In the genomic region with DNA sequence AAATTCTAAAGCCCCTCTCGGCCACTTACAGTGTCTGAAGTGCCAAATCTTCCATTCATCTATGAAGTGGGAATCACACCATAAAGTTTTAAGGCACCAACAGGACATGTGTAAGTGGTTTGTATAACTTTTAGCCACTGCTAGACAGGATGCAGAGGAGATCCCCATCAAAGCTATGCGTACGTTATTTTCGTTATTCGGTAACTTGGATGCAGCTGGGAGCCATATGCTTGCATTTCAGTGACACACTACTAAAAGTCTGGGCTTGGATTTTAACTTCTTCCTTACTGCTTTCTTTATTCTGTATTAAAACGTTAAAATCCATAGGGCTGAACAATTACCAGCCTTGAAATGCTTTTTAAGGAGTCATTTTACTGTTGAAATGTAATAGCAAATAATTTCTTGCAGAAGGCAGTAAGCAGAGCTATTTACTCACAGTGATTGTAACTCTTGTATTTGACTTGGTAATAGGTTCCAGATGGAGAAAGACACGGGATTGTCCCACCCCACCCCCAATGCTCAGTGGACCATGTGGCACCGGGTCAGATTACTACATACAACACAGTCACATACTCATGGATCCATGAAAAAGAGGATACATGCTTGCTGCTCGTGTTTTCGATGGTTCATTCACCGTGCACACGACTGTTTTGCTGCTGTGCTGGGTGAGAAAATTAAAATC, we compare ENCODE assay signal across 16 mouse cellular contexts. TPM values are rescaled to one million over a fixed set of nuclear protein-coding genes. Genes with fewer than 3 reads are reported as not detected.
A peak's percentile ranks its signal among the peaks of the same experiment; 100 is the strongest.
DNase-seq lines count a peak whose midpoint lies in the region; ATAC-seq and TF ChIP-seq lines count a peak whose summit lies in the region.
"Had no signal": no experiment of that assay in that cellular context is flagged by ENCODE, and none has a peak within 500 bp of the region (broad histone marks: within the 10 kb centered on the region; RNA-seq: fewer than 3 reads in every experiment).

No protein-coding gene starts in this region.

- H3K27me3 ChIP-seq in forebrain, postnatal 0 days (ENCODE audit: insufficient read depth, low read length) = no peaks in the 10 kb centered on the region
- H3K27me3 ChIP-seq in forebrain, embryonic 15.5 days = no peaks in the 10 kb centered on the region
- no peaks in the 10 kb centered on the region; the same call in 1 of the 2 replicates for H3K27me3 ChIP-seq in embryonic facial prominence, embryonic 10.5 days (replicated peaks; ENCODE audit: low read depth, poor library complexity, severe bottlenecking)
- H3K27me3 ChIP-seq in kidney, embryonic 14.5 days (ENCODE audit: control insufficient read depth, insufficient read depth, low read length) = no peaks in the 10 kb centered on the region
- H3K27me3 ChIP-seq in limb, embryonic 14.5 days (ENCODE audit: control insufficient read depth, insufficient read depth, low read length) = no peaks in the 10 kb centered on the region
- no peaks in the 10 kb centered on the region for H3K27me3 ChIP-seq in midbrain, postnatal 0 days (ENCODE audit: insufficient read depth, low read length)
- H3K27me3 ChIP-seq: heart, embryonic 15.5 days; liver, embryonic 13.5 days had no signal

- no peak overlapping the region for H3K4me2 ChIP-seq in forebrain, postnatal 0 days (ENCODE audit: low read depth)
- no peak overlapping the region for H3K4me2 ChIP-seq in forebrain, embryonic 15.5 days (replicated peaks)
- H3K4me2 ChIP-seq in kidney, embryonic 14.5 days (replicated peaks; ENCODE audit: low read depth, low read length) = no peak overlapping the region
- H3K4me2 ChIP-seq in limb, embryonic 14.5 days (replicated peaks; ENCODE audit: low read depth, low read length, severe bottlenecking) = no peak overlapping the region; the same call in 1 of the 2 replicates
- H3K4me2 ChIP-seq in midbrain, postnatal 0 days (ENCODE audit: low read depth, low read length, poor library complexity, severe bottlenecking) = no peak overlapping the region
- H3K4me2 ChIP-seq: heart, embryonic 15.5 days; liver, embryonic 13.5 days had no signal

- H3K9me3 ChIP-seq in forebrain, postnatal 0 days (ENCODE audit: low read length) = no peaks in the 10 kb centered on the region
- H3K9me3 ChIP-seq in forebrain, embryonic 15.5 days = no peaks in the 10 kb centered on the region
- H3K9me3 ChIP-seq in embryonic facial prominence, embryonic 10.5 days = no peaks in the 10 kb centered on the region
- no peaks in the 10 kb centered on the region for H3K9me3 ChIP-seq in kidney, embryonic 14.5 days (ENCODE audit: control insufficient read depth, low read length)
- H3K9me3 ChIP-seq in limb, embryonic 14.5 days (ENCODE audit: control insufficient read depth, low read length) = no peaks in the 10 kb centered on the region
- H3K9me3 ChIP-seq in midbrain, postnatal 0 days (ENCODE audit: low read length) = no peaks in the 10 kb centered on the region
- H3K9me3 ChIP-seq: heart, embryonic 15.5 days; liver, embryonic 13.5 days had no signal

- peak; percentile 23 for DNase-seq in forebrain, postnatal 0 days
- peak; percentile 87 for DNase-seq in embryonic facial prominence, embryonic 10.5 days (ENCODE audit: low spot score)
- peak; percentile 66 for DNase-seq in limb, embryonic 14.5 days (ENCODE audit: low spot score)
- DNase-seq in midbrain, postnatal 0 days (ENCODE audit: low spot score) = no peak
- DNase-seq: B cell, adult 2 months; liver, embryonic 13.5 days; lung, postnatal 4 days; right cerebral cortex, adult 18-20 months had no signal

- no peak overlapping the region for H3K4me3 ChIP-seq in forebrain, postnatal 0 days (ENCODE audit: low read depth, low read length)
- H3K4me3 ChIP-seq in forebrain, embryonic 15.5 days = no peak overlapping the region
- 0 out of 2 replicates have a peak overlapping the region, but pooled peaks have one; percentile 3 for H3K4me3 ChIP-seq in embryonic facial prominence, embryonic 10.5 days
- H3K4me3 ChIP-seq in kidney, embryonic 14.5 days (ENCODE audit: low read length) = no peak overlapping the region
- no peak overlapping the region for H3K4me3 ChIP-seq in limb, embryonic 14.5 days (replicated peaks; ENCODE audit: low read length)
- H3K4me3 ChIP-seq in midbrain, postnatal 0 days (ENCODE audit: low read depth, low read length) = no peak overlapping the region
- H3K4me3 ChIP-seq: heart, embryonic 15.5 days; liver, embryonic 13.5 days; myocyte had no signal

- 73% methylated on average over 12 of the region's 12 CpGs for WGBS in forebrain, postnatal 0 days
- 81% methylated on average over 12 of the region's 12 CpGs for WGBS in forebrain, embryonic 15.5 days
- 40% methylated on average over 12 of the region's 12 CpGs for WGBS in embryonic facial prominence, embryonic 10.5 days
- 29% methylated on average over 12 of the region's 12 CpGs for WGBS in kidney, embryonic 14.5 days
- 17% methylated on average over 12 of the region's 12 CpGs for WGBS in limb, embryonic 14.5 days
- WGBS in midbrain, postnatal 0 days = 80% methylated on average over 12 of the region's 12 CpGs

- H3K4me1 ChIP-seq in forebrain, postnatal 0 days (ENCODE audit: insufficient read depth) = no peaks in the 10 kb centered on the region
- no peaks in the 10 kb centered on the region for H3K4me1 ChIP-seq in forebrain, embryonic 15.5 days
- peaks cover 54% of the 10 kb centered on the region for H3K4me1 ChIP-seq in embryonic facial prominence, embryonic 10.5 days
- peaks cover 14% of the 10 kb centered on the region for H3K4me1 ChIP-seq in kidney, embryonic 14.5 days (ENCODE audit: control insufficient read depth, insufficient read depth, low read length)
- peaks cover 20% of the 10 kb centered on the region for H3K4me1 ChIP-seq in limb, embryonic 14.5 days (ENCODE audit: control insufficient read depth, insufficient read depth, low read length)
- no peaks in the 10 kb centered on the region for H3K4me1 ChIP-seq in midbrain, postnatal 0 days (ENCODE audit: insufficient read depth, low read length)
- H3K4me1 ChIP-seq: heart, embryonic 15.5 days; liver, embryonic 13.5 days had no signal

- H3K9ac ChIP-seq in forebrain, postnatal 0 days = no peak overlapping the region
- H3K9ac ChIP-seq in forebrain, embryonic 15.5 days (replicated peaks) = no peak overlapping the region
- H3K9ac ChIP-seq in kidney, embryonic 14.5 days (ENCODE audit: low read depth, low read length) = no peak overlapping the region
- no peak overlapping the region for H3K9ac ChIP-seq in limb, embryonic 14.5 days (ENCODE audit: low read depth, low read length, severe bottlenecking)
- H3K9ac ChIP-seq in midbrain, postnatal 0 days (replicated peaks; ENCODE audit: low read length, poor library complexity, severe bottlenecking) = no peak overlapping the region
- H3K9ac ChIP-seq: heart, embryonic 15.5 days; liver, embryonic 13.5 days had no signal

- no peak for ATAC-seq in forebrain, postnatal 0 days
- no peak for ATAC-seq in forebrain, embryonic 15.5 days (replicated peaks)
- ATAC-seq in kidney, embryonic 14.5 days (ENCODE audit: low FRiP score, low TSS enrichment) = peak; percentile 80; the same call in 1 of the 2 replicates
- peak; percentile 78 for ATAC-seq in limb, embryonic 14.5 days (ENCODE audit: low FRiP score, low read depth)
- ATAC-seq in inflammation-experienced regulatory T-cells, adult 6 months = no peak
- no peak for ATAC-seq in megakaryocyte, adult 5-6 weeks (ENCODE audit: poor library complexity, severe bottlenecking)
- no peak for ATAC-seq in midbrain, postnatal 0 days (ENCODE audit: low FRiP score)

- TF ChIP-seq POLR2A in limb, embryonic 14.5 days (IDR thresholded peaks at IDR 0.05; ENCODE audit: borderline replicate concordance, extremely low read depth, insufficient read depth, insufficient read length) = no peak

- no peaks in the 10 kb centered on the region for H3K36me3 ChIP-seq in forebrain, postnatal 0 days (ENCODE audit: insufficient read depth)
- no peaks in the 10 kb centered on the region for H3K36me3 ChIP-seq in forebrain, embryonic 15.5 days
- H3K36me3 ChIP-seq in embryonic facial prominence, embryonic 10.5 days (replicated peaks) = peaks cover 28% of the 10 kb centered on the region
- no peaks in the 10 kb centered on the region for H3K36me3 ChIP-seq in kidney, embryonic 14.5 days (ENCODE audit: control insufficient read depth, insufficient read depth, low read length)
- H3K36me3 ChIP-seq in limb, embryonic 14.5 days (ENCODE audit: control insufficient read depth, insufficient read depth, low read length) = no peaks in the 10 kb centered on the region
- H3K36me3 ChIP-seq in midbrain, postnatal 0 days (ENCODE audit: insufficient read depth, low read length) = no peaks in the 10 kb centered on the region
- H3K36me3 ChIP-seq: heart, embryonic 15.5 days; liver, embryonic 13.5 days had no signal

- H3K27ac ChIP-seq in forebrain, postnatal 0 days (ENCODE audit: low read depth, low read length) = no peak overlapping the region
- H3K27ac ChIP-seq in forebrain, embryonic 15.5 days (replicated peaks) = no peak overlapping the region
- peak overlapping the region; percentile 80 for H3K27ac ChIP-seq in embryonic facial prominence, embryonic 10.5 days (replicated peaks)
- no peak overlapping the region for H3K27ac ChIP-seq in kidney, embryonic 14.5 days (ENCODE audit: low read depth, low read length)
- H3K27ac ChIP-seq in limb, embryonic 14.5 days (replicated peaks; ENCODE audit: low read depth, low read length) = no peak overlapping the region; the same call in 1 of the 2 replicates
- H3K27ac ChIP-seq in midbrain, postnatal 0 days (ENCODE audit: low read depth, low read length) = no peak overlapping the region
- H3K27ac ChIP-seq: heart, embryonic 15.5 days; liver, embryonic 13.5 days had no signal

- TF ChIP-seq CTCF in forebrain, postnatal 0 days (IDR thresholded peaks at IDR 0.05; ENCODE audit: low read depth) = no peak
- TF ChIP-seq CTCF in midbrain, postnatal 0 days (IDR thresholded peaks at IDR 0.05) = no peak

RNA-seq across cellular contexts. Expression of a gene that starts 37.4 kb away (rescaled TPM):
- 7.8 TPM in 2 replicates for total RNA-seq in forebrain, postnatal 0 days (2014; rRNA removed)
- polyA plus RNA-seq in forebrain, postnatal 0 days (2015; fragmentation: Nextera tagmentation; extraction: Ambion mirVana) = 7.0 and 10.0 TPM in 2 replicates
- 3.1 and 4.9 TPM in 2 replicates for polyA plus RNA-seq in forebrain, embryonic 15.5 days (2015; fragmentation: Nextera tagmentation; extraction: Ambion mirVana)
- polyA plus RNA-seq in embryonic facial prominence, embryonic 10.5 days (2016; fragmentation: Nextera tagmentation; extraction: Ambion mirVana) = 72.0 and 74.6 TPM in 2 replicates
- 11.4 and 21.9 TPM in 2 replicates for polyA plus RNA-seq in kidney, embryonic 14.5 days (2014; fragmentation: Nextera tagmentation; extraction: Ambion mirVana)
- polyA plus RNA-seq in limb, embryonic 14.5 days (2012; rRNA removed) = 13.9 and 17.2 TPM in 2 replicates
- 10.5 and 10.8 TPM in 2 replicates for polyA plus RNA-seq in limb, embryonic 14.5 days (2014; fragmentation: Nextera tagmentation; extraction: Ambion mirVana)
- polyA plus RNA-seq in inflammation-experienced regulatory T-cells, adult 6 months (2017; shearing (Covaris generic)) = not detected
- total RNA-seq in megakaryocyte, adult 5-6 weeks (2015) = not detected in 2 replicates
- not detected in 2 replicates for total RNA-seq in megakaryocyte, adult 5-6 weeks (2017)
- 2.5 and 2.6 TPM in 2 replicates for total RNA-seq in midbrain, postnatal 0 days (2014; rRNA removed)
- 1.3 and 2.4 TPM in 2 replicates for polyA plus RNA-seq in midbrain, postnatal 0 days (2015; fragmentation: Nextera tagmentation; extraction: Ambion mirVana)
- total RNA-seq: common myeloid progenitor, adult 5-6 weeks; MEL had no signal

Comparison
In these comparisons a context has a peak if more than half of its experiments do, and no peak if none do; other contexts are left out.
1. ATAC-seq: peak in kidney, embryonic 14.5 days (single experiment) and limb, embryonic 14.5 days (single experiment); none in forebrain, postnatal 0 days (single experiment), forebrain, embryonic 15.5 days (single experiment), inflammation-experienced regulatory T-cells, adult 6 months (single experiment), megakaryocyte, adult 5-6 weeks (single experiment) and midbrain, postnatal 0 days (single experiment).